Mouse (Mus musculus): ENCODE results near the gene Mtcp1. TPM values are rescaled to one million over a fixed set of nuclear protein-coding genes. Genes with fewer than 3 reads are reported as not detected.

Gene Mtcp1
- 5.0 and 5.8 TPM in 2 replicates for polyA plus RNA-seq (2015; fragmentation: Nextera tagmentation; extraction: Ambion mirVana)

- peak within 1 kb of the TSS; percentile 66 for H3K4me3 ChIP-seq (replicated peaks)
- peak within 1 kb of the TSS; percentile 64 for H3K9ac ChIP-seq
- peak within 1 kb of the TSS; percentile 57 for H3K4me2 ChIP-seq
- peak within 1 kb of the TSS; percentile 96 for H3K27ac ChIP-seq (replicated peaks)
- H3K36me3 ChIP-seq (replicated peaks), result no peaks in the 10 kb centered on the region; the same call in 1 of the 2 replicates
- no peaks in the 10 kb centered on the region for H3K9me3 ChIP-seq (replicated peaks)
- WGBS (ENCODE audit: insufficient replicate concordance), result 15% methylated on average over 52 of the region's 52 CpGs
- H3K4me1 ChIP-seq (replicated peaks), result no peaks in the 10 kb centered on the region
- H3K27me3 ChIP-seq, result no peaks in the 10 kb centered on the region
- ATAC-seq (ENCODE audit: insufficient read depth), result peak; percentile 98
Observed at GRCm38 (mm10) chrX:75415936-75416785, at the start of gene Mtcp1, which contains the start of the genes Cmc4 and Brcc3. Gene Mtcp1, minus strand, starts transcription at chrX:75416588. Gene Cmc4, minus strand, starts transcription at chrX:75416584. Gene Brcc3, plus strand, starts transcription at chrX:75416628.

- no peaks in the 10 kb centered on the region for H3K4me1 ChIP-seq (replicated peaks)
- H3K4me3 ChIP-seq (replicated peaks), result no peak overlapping the region
- no peak overlapping the region for H3K4me2 ChIP-seq
- 55% methylated on average over 1 of the region's 1 CpGs for WGBS (ENCODE audit: insufficient replicate concordance)
- no peaks in the 10 kb centered on the region for H3K27me3 ChIP-seq
- 0 out of 2 replicates have a peak, but pooled peaks cover 8% of the 10 kb centered on the region for H3K36me3 ChIP-seq (replicated peaks)
- no peaks in the 10 kb centered on the region for H3K9me3 ChIP-seq (replicated peaks)
- no peak overlapping the region for H3K9ac ChIP-seq
- ATAC-seq (ENCODE audit: insufficient read depth), result no peak
- no peak overlapping the region for H3K27ac ChIP-seq (replicated peaks)
Observed at GRCm38 (mm10) chrX:75454597-75454996, 38.2 kb upstream of the Mtcp1 start.

GRCm38 (mm10) chrX:75409711-75410110 lies 6.7 kb downstream of the Mtcp1 start:
- Histone ChIP-seq H3K27me3 (no peaks in the 10 kb centered on the region), H3K9me3 (replicated peaks) (no peaks in the 10 kb centered on the region), H3K27ac (replicated peaks) (no peak overlapping the region), H3K4me2 (no peak overlapping the region), H3K4me3 (replicated peaks) (no peak overlapping the region), H3K9ac (no peak overlapping the region), H3K4me1 (replicated peaks) (no peaks in the 10 kb centered on the region), H3K36me3 (replicated peaks) (no peaks in the 10 kb centered on the region)
- no peak for ATAC-seq (ENCODE audit: insufficient read depth)
- WGBS (ENCODE audit: insufficient replicate concordance), result 85% methylated on average over 1 of the region's 1 CpGs

GRCm38 (mm10) chrX:75403350-75403749 lies 13.0 kb downstream of the Mtcp1 start:
- Histone ChIP-seq H3K4me1 (replicated peaks) (peaks cover 20% of the 10 kb centered on the region), H3K27me3 (no peaks in the 10 kb centered on the region), H3K4me3 (replicated peaks) (no peak overlapping the region), H3K9ac (no peak overlapping the region), H3K27ac (replicated peaks) (peak overlapping the region; percentile 74), H3K9me3 (replicated peaks) (no peaks in the 10 kb centered on the region), H3K36me3 (replicated peaks) (no peaks in the 10 kb centered on the region), H3K4me2 (no peak overlapping the region)
- 0 out of 2 replicates have a peak, but pooled peaks have one; percentile 36 for ATAC-seq (ENCODE audit: insufficient read depth)

GRCm38 (mm10) chrX:75402668-75403067 lies 13.7 kb downstream of the Mtcp1 start:
- H3K4me2 ChIP-seq, result no peak overlapping the region; the same call in 1 of the 2 replicates
- H3K27me3 ChIP-seq, result no peaks in the 10 kb centered on the region
- H3K36me3 ChIP-seq (replicated peaks), result no peaks in the 10 kb centered on the region
- H3K9me3 ChIP-seq (replicated peaks), result no peaks in the 10 kb centered on the region
- no peak overlapping the region for H3K9ac ChIP-seq
- peaks cover 20% of the 10 kb centered on the region for H3K4me1 ChIP-seq (replicated peaks)
- WGBS (ENCODE audit: insufficient replicate concordance), result 22% methylated on average over 2 of the region's 2 CpGs
- peak; percentile 92 for ATAC-seq (ENCODE audit: insufficient read depth)
- H3K4me3 ChIP-seq (replicated peaks), result no peak overlapping the region
- peak overlapping the region; percentile 74 for H3K27ac ChIP-seq (replicated peaks)

GRCm38 (mm10) chrX:75399471-75399870 lies 16.9 kb downstream of the Mtcp1 start:
- Histone ChIP-seq H3K9ac (no peak overlapping the region), H3K4me3 (replicated peaks) (no peak overlapping the region), H3K27me3 (no peaks in the 10 kb centered on the region), H3K4me1 (replicated peaks) (peaks cover 20% of the 10 kb centered on the region), H3K9me3 (replicated peaks) (no peaks in the 10 kb centered on the region), H3K36me3 (replicated peaks) (no peaks in the 10 kb centered on the region), H3K4me2 (no peak overlapping the region), H3K27ac (replicated peaks) (no peak overlapping the region)
- ATAC-seq (ENCODE audit: insufficient read depth), result no peak
- 88% methylated on average over 1 of the region's 1 CpGs for WGBS (ENCODE audit: insufficient replicate concordance)

GRCm38 (mm10) chrX:75382195-75382771 lies 34.1 kb downstream of the Mtcp1 start, which contains the start of the genes Fundc2 and F8:
Gene Fundc2, plus strand, starts transcription at chrX:75382399.
Gene F8, minus strand, starts transcription at chrX:75382615.
- Histone ChIP-seq H3K27ac (replicated peaks) (peak within 1 kb of the TSS; percentile 66), H3K4me3 (replicated peaks) (peak within 1 kb of the TSS; percentile 58), H3K27me3 (no peaks in the 10 kb centered on the region), H3K36me3 (replicated peaks) (no peaks in the 10 kb centered on the region), H3K4me2 (peak within 1 kb of the TSS; percentile 66), H3K9me3 (replicated peaks) (no peaks in the 10 kb centered on the region), H3K4me1 (replicated peaks) (no peaks in the 10 kb centered on the region), H3K9ac (peak within 1 kb of the TSS; percentile 52)
- 9% methylated on average over 22 of the region's 25 CpGs for WGBS (ENCODE audit: insufficient replicate concordance)
- ATAC-seq (ENCODE audit: insufficient read depth), result peak; percentile 92

GRCm38 (mm10) chrX:75381699-75382098 lies 34.7 kb downstream of the Mtcp1 start:
- WGBS (ENCODE audit: insufficient replicate concordance), result 70% methylated on average over 5 of the region's 5 CpGs
- H3K9me3 ChIP-seq (replicated peaks), result no peaks in the 10 kb centered on the region
- peak overlapping the region; percentile 58 for H3K4me3 ChIP-seq (replicated peaks)
- no peak for ATAC-seq (ENCODE audit: insufficient read depth)
- H3K9ac ChIP-seq, result no peak overlapping the region
- H3K27me3 ChIP-seq, result no peaks in the 10 kb centered on the region
- H3K36me3 ChIP-seq (replicated peaks), result no peaks in the 10 kb centered on the region
- H3K4me2 ChIP-seq, result peak overlapping the region; percentile 66
- H3K27ac ChIP-seq (replicated peaks), result no peak overlapping the region
- H3K4me1 ChIP-seq (replicated peaks), result no peaks in the 10 kb centered on the region

GRCm38 (mm10) chrX:75381176-75381575 lies 35.2 kb downstream of the Mtcp1 start:
- no peak overlapping the region for H3K4me3 ChIP-seq (replicated peaks)
- H3K4me1 ChIP-seq (replicated peaks), result no peaks in the 10 kb centered on the region
- WGBS (ENCODE audit: insufficient replicate concordance), result 90% methylated on average over 1 of the region's 1 CpGs
- H3K4me2 ChIP-seq, result no peak overlapping the region
- H3K9ac ChIP-seq, result no peak overlapping the region
- no peak overlapping the region for H3K27ac ChIP-seq (replicated peaks)
- H3K36me3 ChIP-seq (replicated peaks), result no peaks in the 10 kb centered on the region
- no peaks in the 10 kb centered on the region for H3K27me3 ChIP-seq
- no peaks in the 10 kb centered on the region for H3K9me3 ChIP-seq (replicated peaks)
- ATAC-seq (ENCODE audit: insufficient read depth), result no peak

GRCm38 (mm10) chrX:75376815-75377214 lies 39.6 kb downstream of the Mtcp1 start:
- Histone ChIP-seq H3K36me3 (replicated peaks) (no peaks in the 10 kb centered on the region), H3K4me1 (replicated peaks) (no peaks in the 10 kb centered on the region), H3K27me3 (no peaks in the 10 kb centered on the region), H3K9ac (no peak overlapping the region), H3K27ac (replicated peaks) (no peak overlapping the region), H3K4me3 (replicated peaks) (no peak overlapping the region), H3K4me2 (no peak overlapping the region), H3K9me3 (replicated peaks) (no peaks in the 10 kb centered on the region)
- ATAC-seq (ENCODE audit: insufficient read depth), result no peak

- no peak for ATAC-seq (ENCODE audit: insufficient read depth)
- no peak overlapping the region for H3K4me3 ChIP-seq (replicated peaks)
- H3K27ac ChIP-seq (replicated peaks), result no peak overlapping the region
- WGBS (ENCODE audit: insufficient replicate concordance), result 58% methylated on average over 2 of the region's 2 CpGs
- H3K9me3 ChIP-seq (replicated peaks), result no peaks in the 10 kb centered on the region
- no peaks in the 10 kb centered on the region for H3K4me1 ChIP-seq (replicated peaks)
- H3K9ac ChIP-seq, result no peak overlapping the region
- H3K36me3 ChIP-seq (replicated peaks), result no peaks in the 10 kb centered on the region
- no peak overlapping the region for H3K4me2 ChIP-seq
- no peaks in the 10 kb centered on the region for H3K27me3 ChIP-seq
Observed at GRCm38 (mm10) chrX:75372666-75373425, 43.5 kb downstream of the Mtcp1 start.

Data from liver, embryonic 15.5 days (tissue).